Mouse (Mus musculus): ENCODE measurements at regions not wholly inside any gene's neighbourhood (a gene's known extent, or its start where the extent isn't known, plus 50 kb on each side); places are given as distances from the start of the nearest gene placed in this dataset.

DNA sequence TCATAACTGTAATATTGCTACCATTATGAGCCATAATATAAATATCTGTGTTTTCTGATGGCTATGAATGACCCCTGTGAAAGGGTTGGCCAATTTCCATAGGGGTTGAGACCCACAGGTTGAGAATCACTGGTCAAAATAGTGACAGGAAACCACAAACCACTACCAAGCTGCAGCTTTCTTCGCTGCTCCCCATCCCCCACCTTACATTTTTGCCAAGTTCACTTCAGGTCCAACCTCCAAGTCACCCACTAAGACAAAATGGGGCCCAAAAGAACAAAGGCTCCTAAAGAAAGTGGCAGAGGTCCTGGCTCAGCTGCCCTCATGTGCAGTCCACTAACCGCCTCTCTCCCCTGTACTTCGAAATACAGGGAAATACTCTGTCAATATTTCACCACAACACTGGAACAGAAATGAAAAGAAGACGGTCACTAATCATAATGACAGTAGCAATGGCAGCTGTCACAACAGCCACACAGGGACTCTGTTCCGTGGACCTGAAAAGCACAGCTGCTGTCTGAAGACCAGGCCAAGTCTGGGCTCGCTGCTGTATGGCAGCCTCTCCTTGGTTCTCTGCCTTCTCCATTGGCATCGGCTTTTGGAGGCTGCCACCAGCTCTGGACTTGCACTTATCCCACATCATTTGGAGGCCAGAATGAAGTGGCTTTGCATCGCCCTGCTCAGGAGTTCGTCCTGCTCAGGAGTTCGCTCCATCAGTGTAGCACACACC, 257.3 kb upstream of the Kdm8 start:
- Histone ChIP-seq H3K9me3 (replicated peaks; ENCODE audit: control insufficient read depth, low read length) (no peaks in the 10 kb centered on the region), H3K36me3 (replicated peaks; ENCODE audit: control insufficient read depth, insufficient read depth, low read depth, low read length) (no peaks in the 10 kb centered on the region), H3K9ac (replicated peaks; ENCODE audit: low read length) (no peak overlapping the region), H3K4me2 (ENCODE audit: low read depth, low read length) (no peak overlapping the region), H3K4me1 (ENCODE audit: control insufficient read depth, insufficient read depth, low read length) (no peaks in the 10 kb centered on the region), H3K4me3 (ENCODE audit: low read depth, low read length) (no peak overlapping the region), H3K27ac (replicated peaks; ENCODE audit: low read depth, low read length) (no peak overlapping the region), H3K27me3 (ENCODE audit: control insufficient read depth, insufficient read depth, low read length) (no peaks in the 10 kb centered on the region)
- ATAC-seq (replicated peaks; ENCODE audit: insufficient number of reproducible peaks, low FRiP score, low TSS enrichment, low read depth) (no peak), DNase-seq (ENCODE audit: low spot score) (no peak)
- WGBS: 90% methylated on average over 10 of the region's 10 CpGs

GRCm38 (mm10) chr7:125188986-125189385, 255.5 kb upstream of the Kdm8 start:
- Histone ChIP-seq H3K27ac (replicated peaks; ENCODE audit: low read depth, low read length) (no peak overlapping the region), H3K4me2 (ENCODE audit: low read depth, low read length) (no peak overlapping the region), H3K4me3 (ENCODE audit: low read depth, low read length) (no peak overlapping the region), H3K36me3 (replicated peaks; ENCODE audit: control insufficient read depth, insufficient read depth, low read depth, low read length) (no peaks in the 10 kb centered on the region), H3K9me3 (replicated peaks; ENCODE audit: control insufficient read depth, low read length) (no peaks in the 10 kb centered on the region), H3K27me3 (ENCODE audit: control insufficient read depth, insufficient read depth, low read length) (no peaks in the 10 kb centered on the region), H3K9ac (replicated peaks; ENCODE audit: low read length) (no peak overlapping the region), H3K4me1 (ENCODE audit: control insufficient read depth, insufficient read depth, low read length) (no peaks in the 10 kb centered on the region)
- WGBS: 78% methylated on average over 5 of the region's 5 CpGs
- ATAC-seq (replicated peaks; ENCODE audit: insufficient number of reproducible peaks, low FRiP score, low TSS enrichment, low read depth) (no peak), DNase-seq (ENCODE audit: low spot score) (no peak)

- no peaks in the 10 kb centered on the region for H3K27me3 ChIP-seq (ENCODE audit: control insufficient read depth, insufficient read depth, low read length)
- no peaks in the 10 kb centered on the region for H3K4me1 ChIP-seq (ENCODE audit: control insufficient read depth, insufficient read depth, low read length)
- no peak overlapping the region for H3K4me3 ChIP-seq (ENCODE audit: low read depth, low read length)
- no peak overlapping the region for H3K27ac ChIP-seq (replicated peaks; ENCODE audit: low read depth, low read length)
- H3K4me2 ChIP-seq (ENCODE audit: low read depth, low read length): no peak overlapping the region
- 79% methylated on average over 6 of the region's 6 CpGs for WGBS
- no peak for DNase-seq (ENCODE audit: low spot score)
- no peak for ATAC-seq (replicated peaks; ENCODE audit: insufficient number of reproducible peaks, low FRiP score, low TSS enrichment, low read depth)
- H3K9me3 ChIP-seq (replicated peaks; ENCODE audit: control insufficient read depth, low read length): no peaks in the 10 kb centered on the region
- no peak overlapping the region for H3K9ac ChIP-seq (replicated peaks; ENCODE audit: low read length)
- H3K36me3 ChIP-seq (replicated peaks; ENCODE audit: control insufficient read depth, insufficient read depth, low read depth, low read length): no peaks in the 10 kb centered on the region
Observed at GRCm38 (mm10) chr7:125190067-125190466, 254.4 kb upstream of the Kdm8 start.

DNA sequence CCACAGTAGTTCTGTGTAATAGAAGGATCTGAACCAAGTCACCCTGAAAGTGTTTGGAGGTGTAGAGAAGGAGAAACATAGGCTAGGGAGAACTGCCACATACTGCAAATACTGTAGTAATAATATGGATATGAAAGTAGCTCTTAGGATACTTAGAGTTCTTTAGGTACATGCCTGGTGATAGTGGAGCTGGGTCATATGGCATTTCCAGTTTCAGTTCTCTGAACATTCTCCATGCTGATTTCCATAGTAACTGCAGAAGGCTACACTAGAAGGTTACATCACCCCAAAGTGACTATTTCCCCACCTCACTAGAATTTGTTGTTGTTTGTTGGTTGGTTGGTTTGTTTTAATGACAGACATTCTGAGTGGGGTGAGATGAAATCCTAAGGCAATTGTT, 253.2 kb upstream of the Kdm8 start:
- DNase-seq (ENCODE audit: low spot score): no peak
- Histone ChIP-seq H3K4me3 (ENCODE audit: low read depth, low read length) (no peak overlapping the region), H3K36me3 (replicated peaks; ENCODE audit: control insufficient read depth, insufficient read depth, low read depth, low read length) (no peaks in the 10 kb centered on the region), H3K9ac (replicated peaks; ENCODE audit: low read length) (no peak overlapping the region), H3K4me2 (ENCODE audit: low read depth, low read length) (no peak overlapping the region), H3K27ac (replicated peaks; ENCODE audit: low read depth, low read length) (no peak overlapping the region), H3K9me3 (replicated peaks; ENCODE audit: control insufficient read depth, low read length) (no peaks in the 10 kb centered on the region), H3K27me3 (ENCODE audit: control insufficient read depth, insufficient read depth, low read length) (no peaks in the 10 kb centered on the region), H3K4me1 (ENCODE audit: control insufficient read depth, insufficient read depth, low read length) (no peaks in the 10 kb centered on the region)
- ATAC-seq (replicated peaks; ENCODE audit: insufficient number of reproducible peaks, low FRiP score, low TSS enrichment, low read depth): no peak

GRCm38 (mm10) chr7:125211346-125211973, 233.0 kb upstream of the Kdm8 start:
- DNase-seq (ENCODE audit: low spot score) (no peak), ATAC-seq (replicated peaks; ENCODE audit: insufficient number of reproducible peaks, low FRiP score, low TSS enrichment, low read depth) (peak; percentile 48; the same call in 1 of the 2 replicates)
- no peaks in the 10 kb centered on the region for H3K9me3 ChIP-seq (replicated peaks; ENCODE audit: control insufficient read depth, low read length)
- 69% methylated on average over 6 of the region's 6 CpGs for WGBS
- H3K27ac ChIP-seq (replicated peaks; ENCODE audit: low read depth, low read length): no peak overlapping the region
- H3K36me3 ChIP-seq (replicated peaks; ENCODE audit: control insufficient read depth, insufficient read depth, low read depth, low read length): no peaks in the 10 kb centered on the region
- H3K4me3 ChIP-seq (ENCODE audit: low read depth, low read length): no peak overlapping the region
- H3K9ac ChIP-seq (replicated peaks; ENCODE audit: low read length): no peak overlapping the region
- no peaks in the 10 kb centered on the region for H3K27me3 ChIP-seq (ENCODE audit: control insufficient read depth, insufficient read depth, low read length)
- H3K4me1 ChIP-seq (ENCODE audit: control insufficient read depth, insufficient read depth, low read length): no peaks in the 10 kb centered on the region
- no peak overlapping the region for H3K4me2 ChIP-seq (ENCODE audit: low read depth, low read length)

- ATAC-seq (replicated peaks; ENCODE audit: insufficient number of reproducible peaks, low FRiP score, low TSS enrichment, low read depth): no peak
- Histone ChIP-seq H3K4me2 (ENCODE audit: low read depth, low read length) (no peak overlapping the region), H3K27ac (replicated peaks; ENCODE audit: low read depth, low read length) (no peak overlapping the region), H3K9me3 (replicated peaks; ENCODE audit: control insufficient read depth, low read length) (no peaks in the 10 kb centered on the region), H3K36me3 (replicated peaks; ENCODE audit: control insufficient read depth, insufficient read depth, low read depth, low read length) (no peaks in the 10 kb centered on the region), H3K9ac (replicated peaks; ENCODE audit: low read length) (no peak overlapping the region), H3K27me3 (ENCODE audit: control insufficient read depth, insufficient read depth, low read length) (no peaks in the 10 kb centered on the region), H3K4me1 (ENCODE audit: control insufficient read depth, insufficient read depth, low read length) (no peaks in the 10 kb centered on the region), H3K4me3 (ENCODE audit: low read depth, low read length) (no peak overlapping the region)
- WGBS: 75% methylated on average over 6 of the region's 6 CpGs
- DNase-seq (ENCODE audit: low spot score): no peak
Observed at GRCm38 (mm10) chr7:125214036-125214435, 230.4 kb upstream of the Kdm8 start.

GRCm38 (mm10) chr7:125217630-125218029, 226.8 kb upstream of the Kdm8 start:
- Histone ChIP-seq H3K4me2 (ENCODE audit: low read depth, low read length) (no peak overlapping the region), H3K27me3 (ENCODE audit: control insufficient read depth, insufficient read depth, low read length) (no peaks in the 10 kb centered on the region), H3K4me3 (ENCODE audit: low read depth, low read length) (no peak overlapping the region), H3K27ac (replicated peaks; ENCODE audit: low read depth, low read length) (no peak overlapping the region), H3K9ac (replicated peaks; ENCODE audit: low read length) (no peak overlapping the region), H3K36me3 (replicated peaks; ENCODE audit: control insufficient read depth, insufficient read depth, low read depth, low read length) (no peaks in the 10 kb centered on the region), H3K9me3 (replicated peaks; ENCODE audit: control insufficient read depth, low read length) (no peaks in the 10 kb centered on the region), H3K4me1 (ENCODE audit: control insufficient read depth, insufficient read depth, low read length) (no peaks in the 10 kb centered on the region)
- 69% methylated on average over 4 of the region's 4 CpGs for WGBS
- DNase-seq (ENCODE audit: low spot score) (peak; percentile 55), ATAC-seq (replicated peaks; ENCODE audit: insufficient number of reproducible peaks, low FRiP score, low TSS enrichment, low read depth) (peak; percentile 57; the same call in 1 of the 2 replicates)

GRCm38 (mm10) chr7:125222684-125223083, 221.8 kb upstream of the Kdm8 start:
- Histone ChIP-seq H3K9ac (replicated peaks; ENCODE audit: low read length) (no peak overlapping the region), H3K36me3 (replicated peaks; ENCODE audit: control insufficient read depth, insufficient read depth, low read depth, low read length) (no peaks in the 10 kb centered on the region), H3K4me1 (ENCODE audit: control insufficient read depth, insufficient read depth, low read length) (no peaks in the 10 kb centered on the region), H3K4me3 (ENCODE audit: low read depth, low read length) (no peak overlapping the region), H3K27ac (replicated peaks; ENCODE audit: low read depth, low read length) (no peak overlapping the region), H3K27me3 (ENCODE audit: control insufficient read depth, insufficient read depth, low read length) (no peaks in the 10 kb centered on the region), H3K4me2 (ENCODE audit: low read depth, low read length) (no peak overlapping the region), H3K9me3 (replicated peaks; ENCODE audit: control insufficient read depth, low read length) (no peaks in the 10 kb centered on the region)
- DNase-seq (ENCODE audit: low spot score): no peak
- WGBS: 94% methylated on average over 1 of the region's 1 CpGs
- ATAC-seq (replicated peaks; ENCODE audit: insufficient number of reproducible peaks, low FRiP score, low TSS enrichment, low read depth): peak; percentile 52; the same call in 1 of the 2 replicates

Measured in embryonic facial prominence, embryonic 11.5 days (tissue).